Mouse (Mus musculus) CD8-positive naive resting alpha-beta T cell, adult 2 months (primary cell): ENCODE data around the gene Rgs6.

Experiments
- DNase-seq, 2 experiments: peaks; one replicate each; pipeline ENCODE4 v3.0.0; 2022; ENCODE audit warnings: low read depth in 2 of 2, low spot score in 2 of 2

The Rgs6 gene

GRCm38 (mm10) chr12:82754501-82754900 lies 166.4 kb downstream of the Rgs6 start:
- DNase-seq: no peak

GRCm38 (mm10) chr12:82756756-82757155 lies 168.7 kb downstream of the Rgs6 start:
- DNase-seq: no peak

DNA sequence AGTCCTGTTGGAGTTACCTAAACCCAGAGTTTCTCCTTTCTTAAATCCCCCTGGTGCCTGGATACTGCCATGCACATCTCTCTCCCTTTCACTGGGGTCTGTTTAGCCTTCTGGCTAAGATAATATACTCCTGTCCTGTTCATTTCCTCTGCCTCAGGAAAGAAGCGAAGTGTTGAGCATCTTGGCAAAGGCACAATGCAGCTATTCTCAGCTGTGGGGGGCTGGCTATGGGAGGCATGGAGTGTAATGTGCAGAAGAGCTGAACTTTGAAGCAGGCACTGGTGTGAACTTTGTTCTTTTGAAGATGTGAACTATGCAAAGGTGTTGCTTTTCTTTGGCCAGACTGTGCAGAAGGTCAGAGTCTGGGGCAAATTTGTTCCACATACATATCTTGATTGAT lies 169.3 kb downstream of the Rgs6 start:
- DNase-seq: no peak

- DNase-seq: no peak
These were observed 174.0 kb downstream of the Rgs6 start for GRCm38 (mm10) chr12:82762046-82762445.

DNA sequence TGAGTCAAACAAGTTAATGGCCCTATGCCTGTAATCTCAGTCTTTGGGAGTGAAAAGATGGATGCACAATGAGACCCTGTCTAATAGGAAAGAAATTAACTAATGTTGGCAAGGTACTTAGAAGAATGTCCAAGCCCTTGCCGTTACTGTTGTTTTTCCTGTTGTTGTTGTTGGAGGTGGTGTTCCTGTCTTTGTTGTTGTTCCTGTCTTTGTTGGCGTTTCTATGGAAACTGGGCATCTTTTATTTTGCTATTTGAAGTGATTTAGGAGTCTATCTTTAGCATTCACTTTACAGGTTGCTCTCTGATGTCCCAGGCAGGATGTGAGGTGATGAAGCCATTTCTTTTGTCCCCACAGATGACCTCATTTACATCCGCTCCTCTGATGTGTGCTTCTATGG lies 180.6 kb downstream of the Rgs6 start:
- DNase-seq: no peak

DNA sequence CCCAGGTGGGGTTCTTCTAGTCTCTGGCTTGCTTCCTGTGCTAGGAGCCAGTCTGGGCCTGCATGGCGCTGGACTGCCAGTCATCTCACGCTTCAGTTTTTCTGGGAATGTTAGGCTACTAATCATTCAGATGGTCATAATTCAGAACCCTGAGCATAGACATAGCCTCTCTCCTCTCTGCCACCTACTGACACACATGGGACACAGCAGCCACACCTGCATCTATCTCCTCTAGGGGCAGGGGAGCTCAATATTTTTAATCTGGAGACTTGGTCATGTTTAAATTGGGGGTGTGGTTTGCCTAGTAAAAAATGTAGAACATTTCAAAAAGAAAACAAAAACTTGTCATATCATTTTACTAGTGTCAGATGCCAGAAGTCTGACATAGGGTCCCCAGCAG lies 184.1 kb downstream of the Rgs6 start:
- no peak for DNase-seq

DNA sequence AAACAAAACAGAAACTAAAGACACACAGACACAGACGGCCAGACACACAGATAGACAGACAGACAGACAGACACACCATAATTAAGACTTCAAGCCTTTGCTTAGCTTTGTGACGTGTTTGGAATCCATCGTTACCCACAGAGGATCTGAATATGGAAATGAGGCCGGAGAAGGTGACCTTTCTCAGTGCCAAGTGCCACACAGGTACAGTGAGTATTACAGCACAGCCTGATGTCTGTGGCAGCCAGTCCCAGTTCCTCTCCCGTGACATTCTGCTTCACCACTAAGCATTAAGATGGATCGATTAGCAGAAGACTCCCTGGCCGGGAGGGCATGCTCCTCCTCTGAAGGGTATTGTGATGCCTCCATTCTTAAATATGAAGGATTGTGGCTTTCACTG lies 186.5 kb downstream of the Rgs6 start:
- no peak for DNase-seq

- no peak for DNase-seq
These were observed 188.6 kb downstream of the Rgs6 start for GRCm38 (mm10) chr12:82776686-82777085.

DNA sequence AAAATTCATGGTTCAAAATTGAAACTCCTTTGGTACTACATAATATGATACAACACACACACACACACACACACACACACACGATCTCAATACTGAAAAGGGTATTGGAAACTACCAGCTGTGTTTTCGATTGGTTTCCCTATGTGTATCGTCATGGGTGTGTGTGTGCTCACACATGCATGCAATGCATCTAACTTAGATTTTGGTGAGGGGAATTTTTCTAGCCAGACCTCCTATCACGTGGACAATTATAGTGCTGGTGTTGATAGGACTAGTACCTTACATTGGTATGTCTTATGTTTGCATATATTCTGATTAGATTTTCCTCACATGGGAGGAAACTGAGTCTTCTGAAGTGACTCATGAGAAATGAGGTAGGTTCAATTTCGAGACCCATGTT lies 192.8 kb downstream of the Rgs6 start:
- no peak for DNase-seq

DNA sequence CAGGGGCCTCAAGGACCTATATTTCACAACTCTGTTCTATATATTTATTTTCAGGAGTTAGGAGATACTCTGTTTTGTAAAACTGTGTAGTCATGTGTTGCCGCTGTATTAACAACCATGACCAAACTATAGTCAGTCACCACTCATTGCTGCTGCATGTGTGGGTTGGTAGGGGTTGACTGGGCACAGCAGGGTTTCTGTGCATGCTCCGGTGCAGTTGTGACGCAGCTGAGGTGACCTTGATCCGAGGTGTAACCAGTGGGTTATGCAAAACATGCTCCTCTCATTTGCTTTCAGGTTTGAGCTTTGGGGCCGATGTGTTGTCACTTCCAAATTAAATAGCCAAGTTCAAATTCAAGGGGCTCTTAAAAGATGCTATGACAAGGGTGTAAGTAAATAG lies 193.3 kb downstream of the Rgs6 start:
- no peak for DNase-seq

DNA sequence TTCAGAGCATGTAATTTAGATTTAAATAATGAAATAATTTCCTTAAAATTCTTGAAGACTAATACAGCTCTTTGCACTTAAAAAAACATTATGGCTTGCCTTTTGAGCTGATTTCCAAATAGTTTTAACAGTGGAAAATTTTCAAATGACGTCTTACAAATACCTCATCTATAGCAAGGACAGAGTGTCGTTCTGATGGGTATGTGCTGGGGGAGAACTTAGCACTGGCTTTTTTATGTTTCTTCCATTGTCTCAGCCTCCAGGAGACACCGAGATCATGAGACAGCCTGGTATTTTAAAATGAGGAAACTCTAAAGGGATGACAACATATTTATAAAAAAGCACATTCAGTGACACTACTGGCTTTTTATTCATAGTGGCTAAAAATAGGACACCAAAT lies 204.0 kb downstream of the Rgs6 start:
- no peak for DNase-seq

GRCm38 (mm10) chr12:82799892-82800291 lies 211.8 kb downstream of the Rgs6 start:
- no peak for DNase-seq

GRCm38 (mm10) chr12:82801736-82802135 lies 213.6 kb downstream of the Rgs6 start:
- no peak for DNase-seq

GRCm38 (mm10) chr12:82802711-82803110 lies 214.6 kb downstream of the Rgs6 start:
- no peak for DNase-seq

DNA sequence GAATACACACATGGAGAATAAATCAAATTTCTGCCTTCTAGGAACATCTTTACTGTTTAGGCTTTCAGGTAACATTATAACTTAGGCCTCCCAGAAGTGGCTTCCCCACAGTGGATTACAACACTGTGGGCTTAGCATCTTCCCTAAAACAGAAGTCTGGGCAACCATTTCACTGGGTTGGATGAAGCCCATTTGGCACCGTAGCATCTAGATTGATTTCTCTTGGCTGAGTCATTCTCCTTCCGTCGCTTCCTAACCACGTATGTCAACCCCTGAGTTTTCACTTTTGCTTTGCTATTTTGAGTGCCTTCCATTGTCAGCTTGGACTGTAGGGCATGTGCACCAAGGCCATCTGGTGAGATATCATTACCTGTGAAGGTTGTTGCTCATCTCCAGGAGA lies 217.1 kb downstream of the Rgs6 start:
- DNase-seq: no peak

- no peak for DNase-seq
These were observed 222.5 kb downstream of the Rgs6 start for GRCm38 (mm10) chr12:82810631-82811030.

- DNase-seq: no peak
These were observed 227.9 kb downstream of the Rgs6 start for GRCm38 (mm10) chr12:82815982-82816381.

DNA sequence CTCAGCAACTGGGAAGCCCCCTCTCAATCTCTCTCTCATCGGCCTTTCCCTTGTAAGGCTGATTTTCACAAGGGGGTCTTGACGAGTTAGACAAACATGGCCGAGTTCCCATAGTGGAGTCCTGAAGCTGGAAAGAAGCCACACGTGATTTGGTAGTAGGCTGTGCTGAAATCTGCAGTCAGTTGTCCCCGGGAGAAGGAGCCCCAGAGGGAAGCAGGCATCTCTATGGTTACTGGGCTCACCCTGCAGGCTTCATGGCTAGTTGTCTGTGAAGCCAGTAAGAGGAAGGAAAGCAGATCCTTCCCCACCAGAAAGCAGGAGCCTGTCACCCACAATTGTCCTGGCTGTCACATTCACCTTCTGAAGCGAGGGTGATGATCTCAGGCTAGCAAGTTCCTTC lies 231.2 kb downstream of the Rgs6 start:
- DNase-seq: no peak

GRCm38 (mm10) chr12:82819991-82820390 lies 231.9 kb downstream of the Rgs6 start:
- DNase-seq: no peak

GRCm38 (mm10) chr12:82822821-82823620 lies 234.9 kb downstream of the Rgs6 start:
- no peak for DNase-seq

GRCm38 (mm10) chr12:82830333-82830732 lies 242.2 kb downstream of the Rgs6 start:
- no peak for DNase-seq

GRCm38 (mm10) chr12:82838544-82838943 lies 250.5 kb downstream of the Rgs6 start:
- no peak for DNase-seq

GRCm38 (mm10) chr12:82841566-82841965 lies 253.5 kb downstream of the Rgs6 start:
- no peak for DNase-seq
